Comparison of ENCODE assay signal across 10 mouse cellular contexts in genomic region chr3:30219891-30220290, GRCm38 (mm10).
DNase-seq lines count a peak whose midpoint lies in the region; ATAC-seq and TF ChIP-seq lines count a peak whose summit lies in the region.
"Had no signal": no experiment of that assay in that cellular context is flagged by ENCODE, and none has a peak within 500 bp of the region (broad histone marks: within the 10 kb centered on the region; RNA-seq: fewer than 3 reads in every experiment).

No protein-coding gene starts in this region.

- H3K27me3 ChIP-seq in heart, postnatal 0 days (ENCODE audit: control insufficient read depth, insufficient read depth, low read length): no peaks in the 10 kb centered on the region
- H3K27me3 ChIP-seq in embryonic facial prominence, embryonic 15.5 days: peaks cover 22% of the 10 kb centered on the region
- H3K27me3 ChIP-seq in intestine, embryonic 14.5 days (replicated peaks; ENCODE audit: control insufficient read depth, insufficient read depth, low read length): peaks cover 44% of the 10 kb centered on the region
- peaks cover 46% of the 10 kb centered on the region for H3K27me3 ChIP-seq in midbrain, embryonic 15.5 days (replicated peaks)
- H3K27me3 ChIP-seq: CH12.LX had no signal

- no peak for TF ChIP-seq CTCF in heart, postnatal 0 days (IDR thresholded peaks at IDR 0.05; ENCODE audit: low read depth)

- 53% methylated on average over 8 of the region's 8 CpGs for WGBS in heart, postnatal 0 days
- 31% methylated on average over 8 of the region's 8 CpGs for WGBS in embryonic facial prominence, embryonic 15.5 days
- whole genome bisulfite sequencing in intestine, embryonic 14.5 days: 57% methylated on average over 8 of the region's 8 CpGs
- 11% methylated on average over 8 of the region's 8 CpGs for WGBS in midbrain, embryonic 15.5 days

- H3K4me3 ChIP-seq in heart, postnatal 0 days (ENCODE audit: low read depth, low read length): peak overlapping the region; percentile 43
- peak overlapping the region; percentile 25 for H3K4me3 ChIP-seq in embryonic facial prominence, embryonic 15.5 days (replicated peaks)
- no peak overlapping the region for H3K4me3 ChIP-seq in intestine, embryonic 14.5 days (ENCODE audit: low read depth, low read length)
- peak overlapping the region; percentile 23 for H3K4me3 ChIP-seq in midbrain, embryonic 15.5 days

- no peak for DNase-seq in heart, postnatal 0 days (ENCODE audit: low spot score)
- DNase-seq in heart, adult 8-10 months (ENCODE audit: low spot score): no peak
- DNase-seq in intestine, embryonic 14.5 days (ENCODE audit: low spot score): no peak
- DNase-seq in frontal cortex, postnatal 36 days (ENCODE audit: low spot score in 2 of 2): no peak
- no peak for DNase-seq in c-Kit-positive CD71-positive TER-119-positive erythroid progenitor cells, embryonic 14.5 days (ENCODE audit: low spot score)
- DNase-seq in cerebellum, adult 18-20 months: no peak
- DNase-seq: cerebellum, adult 9-10 months had no signal

- no peaks in the 10 kb centered on the region for H3K4me1 ChIP-seq in heart, postnatal 0 days (ENCODE audit: control insufficient read depth, insufficient read depth)
- 0 out of 2 replicates have a peak, but pooled peaks cover 8% of the 10 kb centered on the region for H3K4me1 ChIP-seq in embryonic facial prominence, embryonic 15.5 days
- no peaks in the 10 kb centered on the region for H3K4me1 ChIP-seq in intestine, embryonic 14.5 days (replicated peaks; ENCODE audit: control insufficient read depth, insufficient read depth, low read length)
- peaks cover 17% of the 10 kb centered on the region for H3K4me1 ChIP-seq in midbrain, embryonic 15.5 days

- no peak for TF ChIP-seq EP300 in heart, postnatal 0 days (IDR thresholded peaks at IDR 0.05; ENCODE audit: low read depth)

- H3K36me3 ChIP-seq in heart, postnatal 0 days (replicated peaks; ENCODE audit: control insufficient read depth, insufficient read depth, low read length): no peaks in the 10 kb centered on the region
- no peaks in the 10 kb centered on the region for H3K36me3 ChIP-seq in embryonic facial prominence, embryonic 15.5 days
- H3K36me3 ChIP-seq in intestine, embryonic 14.5 days (ENCODE audit: control insufficient read depth, insufficient read depth, low read length): no peaks in the 10 kb centered on the region
- H3K36me3 ChIP-seq in midbrain, embryonic 15.5 days (replicated peaks): no peaks in the 10 kb centered on the region

- H3K9ac ChIP-seq in heart, postnatal 0 days (replicated peaks; ENCODE audit: low read depth, low read length): 0 out of 2 replicates have a peak overlapping the region, but pooled peaks have one; percentile 38
- H3K9ac ChIP-seq in embryonic facial prominence, embryonic 15.5 days: no peak overlapping the region
- no peak overlapping the region for H3K9ac ChIP-seq in intestine, embryonic 14.5 days (ENCODE audit: low read length)
- no peak overlapping the region for H3K9ac ChIP-seq in midbrain, embryonic 15.5 days

- ATAC-seq in heart, postnatal 0 days (ENCODE audit: insufficient read depth, low read depth): no peak
- no peak for ATAC-seq in embryonic facial prominence, embryonic 15.5 days (ENCODE audit: insufficient number of reproducible peaks, low FRiP score, low TSS enrichment, low read depth)
- no peak for ATAC-seq in intestine, embryonic 14.5 days (replicated peaks; ENCODE audit: low FRiP score, low TSS enrichment, low read depth)
- no peak for ATAC-seq in midbrain, embryonic 15.5 days (replicated peaks)

- H3K4me2 ChIP-seq in heart, postnatal 0 days (ENCODE audit: low read depth, low read length): peak overlapping the region; percentile 71
- H3K4me2 ChIP-seq in embryonic facial prominence, embryonic 15.5 days (replicated peaks): peak overlapping the region; percentile 43
- peak overlapping the region; percentile 40 for H3K4me2 ChIP-seq in intestine, embryonic 14.5 days (ENCODE audit: low read length)
- peak overlapping the region; percentile 53 for H3K4me2 ChIP-seq in midbrain, embryonic 15.5 days

- no peaks in the 10 kb centered on the region for H3K9me3 ChIP-seq in heart, postnatal 0 days (replicated peaks; ENCODE audit: control insufficient read depth, low read length)
- no peaks in the 10 kb centered on the region for H3K9me3 ChIP-seq in embryonic facial prominence, embryonic 15.5 days (replicated peaks)
- H3K9me3 ChIP-seq in intestine, embryonic 14.5 days (ENCODE audit: control insufficient read depth, low read length): no peaks in the 10 kb centered on the region
- no peaks in the 10 kb centered on the region for H3K9me3 ChIP-seq in midbrain, embryonic 15.5 days

- no peak overlapping the region for H3K27ac ChIP-seq in heart, postnatal 0 days (ENCODE audit: low read depth)
- H3K27ac ChIP-seq in embryonic facial prominence, embryonic 15.5 days (replicated peaks): no peak overlapping the region
- H3K27ac ChIP-seq in intestine, embryonic 14.5 days (ENCODE audit: low read depth): no peak overlapping the region
- H3K27ac ChIP-seq in midbrain, embryonic 15.5 days: no peak overlapping the region
